Mouse (Mus musculus) testis, adult 2 months (tissue): Measurements from ENCODE around the gene Asb14.
"Not testable (repeated sequence)": the region's sequence is repeated elsewhere in the genome, so short reads cannot be mapped to it uniquely, and the experiment has no call there.

Experiments used
- CTCF ChIP-seq: fragments of 200-500 bp; IDR thresholded peaks from 2 replicates; pipeline ENCODE4 v1.5.1; 2012; ENCODE audit warnings: low read depth, mild to moderate bottlenecking, inconsistent platforms, low read length, moderate library complexity; ENCODE audit not compliant: control insufficient read depth, insufficient read depth, insufficient replicate concordance
- POLR2A ChIP-seq: fragments of 200-500 bp; IDR thresholded peaks from 2 replicates; pipeline ENCODE4 v1.6.1; 2012; ENCODE audit warnings: low read depth, mild to moderate bottlenecking, inconsistent platforms, low read length, moderate library complexity; ENCODE audit not compliant: control insufficient read depth

DNA sequence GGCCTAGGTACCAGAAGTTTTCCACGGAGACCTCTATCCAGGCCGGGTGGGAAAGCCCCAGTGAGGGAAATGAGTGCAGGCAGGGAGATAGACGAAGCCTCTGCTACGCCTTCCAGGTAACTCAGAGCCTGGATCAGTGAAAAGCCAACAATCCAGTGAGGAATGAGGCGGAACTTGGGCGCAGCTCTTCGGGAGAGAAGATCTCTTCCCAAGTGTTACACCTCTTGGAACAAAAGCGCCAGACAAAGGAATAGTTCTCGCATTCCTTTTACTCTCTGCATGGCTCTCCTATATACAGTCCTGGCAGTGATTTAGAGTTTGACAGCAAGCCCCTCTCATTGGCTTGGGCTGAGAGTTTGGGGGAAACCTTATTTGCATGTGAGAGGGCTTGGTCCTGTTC, 16.1 kb downstream of the Asb14 start:
- not testable (repeated sequence) for TF ChIP-seq CTCF, POLR2A
